Mouse (Mus musculus) embryo, embryonic 10 days (tissue): ENCODE results near the gene Gnat1.

Experiments used
- DNase-seq: peaks from one replicate; pipeline ENCODE4 v3.0.0-alpha.2; 2015; ENCODE audit warnings: low spot score

Gnat1 gene

DNA sequence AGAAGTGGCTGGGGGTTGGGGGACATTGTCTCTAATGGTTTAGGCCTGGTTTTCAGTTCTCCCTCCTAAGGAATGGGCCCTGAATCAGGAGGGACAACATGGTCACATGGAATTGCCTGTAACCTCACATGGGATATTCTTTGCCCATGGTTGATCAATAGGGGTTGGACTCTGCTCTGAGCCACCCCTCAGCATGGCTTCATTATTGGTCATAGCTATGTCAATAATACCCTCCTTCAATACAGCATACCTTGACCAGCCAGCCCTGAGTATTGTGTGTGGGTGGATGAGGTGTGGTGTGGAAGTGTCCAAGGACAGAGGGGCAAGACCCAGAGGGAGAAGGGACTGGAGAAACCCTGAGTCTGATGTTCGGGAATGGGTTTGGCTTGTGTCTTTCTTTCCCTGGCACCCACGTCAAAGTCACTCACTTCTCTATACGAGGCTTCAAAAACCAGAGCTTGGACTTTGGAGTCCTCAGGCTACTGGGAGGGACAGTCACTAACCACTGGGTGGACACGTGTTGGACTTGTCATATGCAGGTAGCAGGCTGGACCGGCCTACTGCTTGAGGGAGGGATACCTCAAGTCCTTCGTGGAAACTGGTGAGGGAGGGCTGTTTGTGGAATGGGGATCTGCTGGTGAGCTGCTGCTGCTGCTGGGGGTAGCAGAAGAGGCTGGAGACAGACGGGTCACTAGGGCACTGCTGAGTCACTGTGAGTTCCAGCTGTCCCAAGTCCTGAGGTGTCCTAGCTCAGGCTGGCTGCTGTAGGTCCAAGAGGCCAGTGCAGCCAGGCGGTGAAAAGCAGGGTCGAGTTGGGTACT lies 4.7 kb downstream of the Gnat1 start:
- DNase-seq = no peak

DNA sequence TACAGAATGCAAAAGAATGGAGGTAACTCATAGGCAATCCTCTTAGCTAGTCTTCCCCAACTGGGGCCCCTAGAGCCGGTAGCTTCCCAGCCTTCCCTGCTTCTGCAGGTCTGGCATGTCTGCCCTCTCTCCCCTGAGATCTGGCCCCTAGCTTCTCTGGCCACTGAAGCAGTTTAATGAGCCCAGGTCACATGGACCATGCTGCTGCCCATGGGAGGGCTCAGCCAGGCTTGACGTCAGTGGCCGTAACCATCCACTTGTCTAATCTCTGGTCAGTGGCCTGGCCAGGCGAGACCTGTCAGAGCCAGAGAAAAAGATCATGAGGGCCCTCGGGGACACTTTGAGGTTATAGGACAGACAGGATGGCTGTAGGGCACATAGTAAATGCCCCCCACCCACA lies 9.3 kb downstream of the Gnat1 start:
- no peak for DNase-seq

DNA sequence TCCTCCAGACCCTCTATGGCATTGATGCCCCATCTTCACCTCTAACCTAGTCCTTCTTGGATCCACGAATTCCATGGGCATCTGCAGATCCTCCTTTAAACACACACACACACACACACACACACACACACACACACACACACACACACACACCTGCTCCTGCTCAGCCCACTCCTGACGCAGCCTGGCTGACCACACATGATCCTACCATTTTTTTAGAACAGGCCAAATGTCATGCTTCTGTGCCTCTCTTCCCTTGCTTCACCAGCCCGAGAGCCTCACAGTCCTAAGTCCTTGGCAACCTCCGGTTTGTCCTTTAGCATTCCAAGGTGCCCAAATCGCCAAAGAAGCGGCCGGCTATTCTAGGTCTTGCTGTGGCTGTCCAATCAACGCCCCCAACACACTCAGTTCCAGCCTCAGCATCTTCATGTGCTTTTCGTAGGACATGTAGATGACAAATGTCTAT lies 10.0 kb downstream of the Gnat1 start, which contains the start of gene Slc38a3:
Gene Slc38a3 (minus strand): TSS at position 51 of the 466 bp plus-strand sequence.
- DNase-seq = no peak

DNA sequence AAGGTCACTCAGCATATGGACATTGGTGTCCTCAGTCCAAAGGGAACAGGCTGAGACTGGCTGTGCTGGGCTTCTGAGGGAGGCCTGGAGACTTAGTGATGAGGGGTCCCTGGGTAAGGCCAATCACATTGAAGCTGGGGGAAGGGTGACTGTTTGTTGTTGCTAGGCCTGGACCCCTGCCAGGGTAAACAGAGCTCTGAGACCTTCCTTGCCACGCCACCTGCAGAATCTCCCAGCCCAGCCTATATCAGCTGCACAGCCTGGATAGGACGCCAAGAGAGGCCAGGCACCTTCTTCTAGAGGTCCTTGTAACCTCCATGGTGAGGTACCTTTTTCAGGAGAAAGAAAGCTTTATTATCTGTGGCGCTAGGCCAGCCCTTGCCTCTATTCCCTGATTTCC lies 10.6 kb downstream of the Gnat1 start:
- no peak for DNase-seq

DNA sequence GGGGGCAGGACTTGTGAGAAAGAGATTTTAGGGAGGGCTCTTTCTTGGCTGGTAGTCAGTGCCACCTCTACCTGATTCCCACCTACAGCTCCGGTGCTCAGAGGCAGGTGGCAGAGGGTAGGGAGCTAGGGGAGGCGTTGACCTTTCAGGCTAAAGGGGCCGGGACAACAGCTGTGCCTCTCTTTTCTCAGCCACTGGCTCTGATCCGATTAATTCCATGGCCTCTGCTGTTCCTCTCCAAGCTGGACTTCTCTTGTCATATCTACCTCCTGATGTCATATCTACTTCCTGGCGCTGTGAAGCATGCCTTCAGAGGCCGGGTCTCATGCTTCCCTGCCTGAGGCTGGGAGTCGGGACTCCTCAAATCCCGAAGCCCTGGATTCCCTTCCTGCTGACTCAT lies 11.5 kb downstream of the Gnat1 start:
- no peak for DNase-seq

DNA sequence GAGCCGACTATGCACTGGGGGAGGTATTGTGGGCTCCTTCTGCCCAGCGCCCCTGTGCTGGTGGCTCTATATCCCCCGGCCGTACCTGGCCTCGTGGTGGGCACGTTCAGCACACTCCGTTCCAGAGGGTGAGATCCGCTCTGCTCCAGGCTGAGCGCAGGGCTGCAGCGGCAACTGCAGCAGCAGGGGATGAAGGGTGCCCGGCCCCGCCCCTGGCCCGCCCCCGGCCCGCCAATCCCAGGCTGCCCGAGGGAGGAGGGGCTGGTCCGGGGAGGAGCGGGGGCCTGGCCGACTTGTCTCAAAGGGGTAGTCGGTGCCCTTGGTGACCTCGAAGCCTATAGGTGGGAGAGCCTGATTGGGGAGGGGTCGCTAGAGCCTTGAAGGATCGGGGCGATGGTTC lies 12.3 kb downstream of the Gnat1 start:
- peak; percentile 85 for DNase-seq

DNA sequence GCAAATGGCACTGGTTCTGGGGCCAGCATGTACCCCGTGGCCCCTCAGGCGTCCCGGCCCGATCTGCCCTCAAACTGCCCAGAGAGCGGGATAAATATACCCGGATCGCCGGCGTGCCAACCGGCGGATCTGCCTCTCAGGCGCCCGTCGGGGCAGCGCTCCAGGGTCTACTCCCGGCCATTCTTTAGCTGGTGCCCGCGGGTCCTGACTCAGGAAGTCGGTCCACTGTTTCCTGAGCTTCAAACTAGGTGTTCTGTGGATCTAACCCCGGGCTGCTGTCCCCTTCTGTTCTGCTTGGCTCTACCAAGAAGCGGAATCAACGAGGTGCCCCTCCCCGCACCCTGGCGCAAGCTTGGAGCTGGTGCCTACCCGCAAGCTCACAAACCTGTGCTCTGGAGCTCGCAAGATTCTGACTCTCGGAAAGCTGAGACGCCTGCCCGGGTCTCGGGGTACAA lies 12.7 kb downstream of the Gnat1 start:
- DNase-seq = no peak

DNA sequence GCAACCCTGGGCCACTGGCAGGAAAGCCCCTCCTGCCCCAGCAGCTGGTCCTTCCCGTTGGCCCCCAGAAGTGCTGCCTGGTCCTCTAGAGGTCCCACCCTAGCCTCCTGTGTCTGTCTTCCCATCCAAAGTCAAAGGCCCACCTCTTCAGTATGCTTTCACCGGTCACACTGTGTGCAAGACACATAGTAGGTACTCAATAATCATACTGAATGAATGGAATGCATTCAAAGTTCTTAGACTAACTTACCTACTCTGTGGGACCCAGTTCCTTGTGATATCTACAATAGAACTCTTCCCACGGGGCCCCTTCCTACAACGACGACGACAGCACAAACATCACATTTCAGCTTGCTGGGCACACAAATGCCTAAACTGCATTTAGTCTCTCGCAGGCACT lies 14.2 kb downstream of the Gnat1 start:
- no peak for DNase-seq

DNA sequence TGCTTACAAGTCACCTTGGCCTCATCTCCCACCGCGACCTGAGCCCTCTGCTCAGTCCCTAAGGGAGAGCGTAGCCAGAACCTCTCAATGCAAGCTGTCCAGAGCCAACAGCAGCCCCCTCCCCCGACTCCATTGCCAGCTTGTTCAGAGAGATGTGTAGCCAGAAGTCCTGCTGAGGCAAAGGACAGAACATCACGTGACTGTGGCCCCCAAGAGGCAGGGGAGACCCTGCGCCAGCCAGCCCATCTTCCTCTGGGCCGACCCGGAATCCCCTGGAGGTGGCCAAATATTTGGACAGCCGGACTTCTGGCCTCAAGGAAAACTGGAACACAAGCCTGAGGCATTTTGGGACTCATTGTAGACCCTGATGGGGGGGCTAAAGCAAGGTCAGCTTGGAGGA lies 16.0 kb downstream of the Gnat1 start:
- no peak for DNase-seq

DNA sequence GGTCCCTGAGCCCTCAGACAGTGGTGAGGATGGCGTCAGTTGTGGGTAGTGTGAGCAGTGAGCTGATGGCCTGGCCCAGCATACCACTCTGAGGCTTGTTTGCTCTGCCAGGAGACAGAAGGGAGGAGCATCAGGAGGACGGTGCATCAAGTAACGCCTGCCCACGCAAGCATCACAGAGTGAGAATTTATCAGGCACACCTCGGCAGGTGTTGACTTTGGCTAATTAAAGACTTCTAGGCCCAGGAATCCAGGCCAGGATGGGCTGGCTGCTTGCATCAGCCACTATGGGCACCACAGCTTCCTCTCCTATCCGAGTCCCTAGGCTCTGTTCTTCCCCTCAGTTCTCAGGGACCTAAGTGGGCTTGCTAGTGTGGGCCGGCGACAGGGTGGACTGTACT lies 17.2 kb downstream of the Gnat1 start:
- no peak for DNase-seq

DNA sequence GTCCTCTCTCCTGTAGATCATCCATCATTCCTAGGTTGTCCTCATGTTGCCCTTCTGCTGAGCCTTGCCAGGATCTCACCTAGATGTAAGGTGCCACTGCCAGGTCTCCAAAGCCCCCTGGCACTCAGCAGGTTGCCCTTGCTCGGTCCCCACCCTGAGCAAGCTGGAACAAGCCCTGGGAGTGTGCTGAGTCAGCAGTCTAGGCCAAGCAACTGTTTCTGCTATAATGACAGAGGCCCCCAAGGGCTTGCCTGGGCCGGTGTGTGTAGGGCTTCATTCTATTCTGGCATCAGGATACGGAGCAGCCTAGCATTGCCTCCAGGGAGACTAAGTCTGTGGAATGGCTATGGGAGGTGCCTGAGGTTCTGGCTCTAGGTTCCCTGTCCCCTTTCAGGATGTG lies 18.7 kb downstream of the Gnat1 start:
- DNase-seq = no peak

DNA sequence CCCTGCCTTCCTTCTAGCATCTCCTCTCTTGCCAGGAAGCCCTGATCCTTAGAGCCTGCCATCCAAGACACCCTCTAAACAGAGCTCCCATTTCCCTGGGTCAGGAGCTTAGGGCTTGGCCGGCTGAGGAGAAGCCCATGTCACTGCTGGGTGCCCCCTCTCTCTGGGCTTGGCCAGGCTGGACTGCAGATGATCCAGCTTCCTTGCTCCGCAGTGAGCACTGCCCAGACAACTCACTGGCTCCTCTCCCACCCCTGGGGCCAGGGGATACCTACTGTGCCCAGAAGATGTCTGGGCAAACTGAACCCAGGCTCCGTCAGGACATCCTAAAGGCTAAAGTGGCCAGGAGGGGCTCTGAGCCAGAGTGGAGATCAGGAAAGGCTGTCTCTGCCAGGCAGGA lies 19.6 kb downstream of the Gnat1 start:
- no peak for DNase-seq

DNA sequence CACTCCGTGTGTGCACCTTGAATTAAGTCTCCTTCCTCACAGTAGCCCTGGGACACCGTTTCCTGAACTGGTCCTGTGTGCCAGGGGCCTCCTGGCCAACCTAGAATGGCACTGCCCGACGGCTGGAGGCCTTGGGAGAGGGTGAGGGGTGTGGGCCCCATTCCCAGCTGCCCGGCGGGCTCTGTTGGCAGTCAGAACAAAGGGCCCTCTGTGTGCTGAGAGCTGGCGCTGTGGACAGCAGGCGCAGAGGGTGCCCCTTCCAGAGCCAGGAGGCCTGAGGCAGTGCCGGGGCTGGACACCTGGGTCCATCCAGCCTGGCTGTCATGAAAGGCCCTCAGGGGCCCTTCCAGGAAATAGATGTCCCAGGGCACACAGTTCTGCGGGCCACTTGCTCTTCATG lies 20.0 kb downstream of the Gnat1 start:
- no peak for DNase-seq

DNA sequence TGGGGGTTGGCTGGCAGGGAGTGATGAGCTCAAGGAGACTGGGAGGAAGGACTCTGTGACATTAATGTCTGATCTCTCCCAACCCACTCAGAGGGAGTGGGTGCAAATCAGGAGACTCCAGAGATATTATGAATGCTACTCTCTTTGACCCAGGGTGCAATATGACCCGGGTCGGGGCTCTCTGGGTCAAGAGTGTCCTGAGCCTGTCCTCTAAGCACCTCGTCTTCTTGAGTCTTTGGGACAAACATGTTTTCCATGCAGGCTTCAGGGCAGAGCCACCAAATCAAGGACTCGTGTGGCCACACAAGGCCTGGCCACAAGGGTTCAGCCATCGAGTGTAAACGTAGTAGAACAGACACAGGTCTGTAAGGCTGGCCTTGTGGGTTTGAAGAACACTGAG lies 21.4 kb downstream of the Gnat1 start:
- no peak for DNase-seq

DNA sequence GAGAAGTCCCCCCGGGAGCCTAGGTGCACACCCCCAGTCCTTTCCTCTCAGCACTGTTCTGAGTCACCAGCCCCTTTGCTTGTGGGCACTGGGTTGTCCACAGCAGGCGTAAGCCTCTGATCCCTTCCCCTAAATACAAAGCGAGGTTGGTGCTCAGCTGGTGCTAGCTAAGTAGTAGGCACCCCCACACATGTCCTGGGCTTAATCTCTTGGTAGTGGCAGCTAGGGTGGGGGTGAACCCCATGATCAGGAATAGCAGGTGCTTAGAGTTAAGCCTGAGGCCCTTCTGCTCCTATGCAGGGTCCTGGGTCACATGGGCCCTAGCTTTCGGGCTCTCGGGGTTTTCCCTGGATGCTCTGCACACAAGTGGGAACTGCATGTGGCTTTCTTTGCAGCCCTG lies 22.4 kb downstream of the Gnat1 start:
- DNase-seq = no peak

DNA sequence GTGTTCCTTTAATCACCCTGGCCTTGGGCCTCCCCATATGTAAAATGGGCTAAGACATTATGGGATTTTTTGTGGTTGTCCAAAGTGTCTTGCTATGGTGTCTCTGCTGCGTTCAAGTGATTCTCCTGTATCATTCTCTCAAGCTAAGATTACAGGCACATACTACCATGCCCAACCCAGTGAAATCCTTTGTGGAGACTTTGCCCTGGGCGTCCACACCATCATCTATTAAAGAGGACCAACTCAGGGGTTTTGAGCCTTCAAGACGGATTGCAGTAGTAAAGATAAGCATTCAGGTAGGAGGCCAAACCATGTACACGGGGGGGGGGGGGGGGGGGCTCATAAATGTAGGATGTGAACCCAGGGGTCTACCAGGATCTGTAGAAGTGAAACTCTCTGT lies 24.9 kb downstream of the Gnat1 start:
- DNase-seq = no peak

DNA sequence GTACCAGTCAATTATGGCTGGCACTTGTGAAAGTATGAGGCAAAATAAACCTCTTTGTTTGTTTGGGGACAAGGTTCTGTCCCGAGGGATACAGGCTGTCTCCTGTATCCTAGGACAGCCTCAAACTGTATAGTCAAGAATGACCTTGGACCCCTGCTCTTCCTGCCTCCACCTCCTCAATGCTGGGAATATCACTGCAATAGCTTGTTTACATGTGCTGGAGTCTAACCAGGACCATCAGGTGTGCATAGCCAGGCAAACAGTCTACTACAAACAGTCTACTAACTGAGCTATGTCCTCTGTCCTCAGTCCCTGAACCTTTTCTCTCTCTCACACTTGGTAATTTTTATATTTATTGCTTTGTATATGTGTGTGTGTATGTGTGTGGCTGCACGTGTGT lies 26.0 kb downstream of the Gnat1 start:
- no peak for DNase-seq

DNA sequence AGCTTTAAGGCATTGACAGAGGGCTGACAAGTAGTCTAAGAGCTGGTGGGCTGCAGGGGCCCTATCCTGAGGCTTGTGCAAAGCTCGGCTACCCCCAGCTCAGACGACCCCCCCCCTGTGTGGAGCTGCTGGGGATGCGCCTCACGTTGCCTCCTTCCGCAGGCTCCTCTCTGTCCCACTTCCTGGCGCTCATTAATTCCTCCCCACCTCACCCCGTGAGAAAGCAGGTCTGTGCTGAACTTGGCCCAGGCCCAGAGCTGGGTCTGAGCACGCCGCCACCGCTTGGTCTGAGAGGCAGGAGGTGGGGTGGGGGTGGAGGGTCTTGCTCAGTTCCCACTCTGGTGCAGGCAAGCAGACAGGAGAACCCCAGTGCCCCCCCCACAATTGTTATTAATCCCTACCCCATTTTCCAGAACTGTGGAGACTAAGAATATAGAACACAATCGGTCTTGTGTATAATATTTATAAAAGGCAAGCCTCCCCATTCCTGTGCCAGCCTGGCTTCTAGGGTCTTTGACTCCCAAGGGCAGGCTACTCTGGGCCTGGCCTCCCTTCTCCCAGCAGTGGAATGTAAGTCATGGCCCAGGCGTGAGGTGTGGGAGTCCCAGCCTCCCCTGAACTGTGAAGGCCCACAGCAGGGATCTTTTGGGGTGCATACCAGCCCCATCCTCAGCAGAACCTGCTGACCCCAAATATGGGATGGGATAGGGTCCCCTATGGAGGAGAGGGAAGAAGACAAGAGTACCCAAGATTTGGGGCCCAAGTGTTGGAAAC lies 28.6 kb downstream of the Gnat1 start:
- no peak for DNase-seq

DNA sequence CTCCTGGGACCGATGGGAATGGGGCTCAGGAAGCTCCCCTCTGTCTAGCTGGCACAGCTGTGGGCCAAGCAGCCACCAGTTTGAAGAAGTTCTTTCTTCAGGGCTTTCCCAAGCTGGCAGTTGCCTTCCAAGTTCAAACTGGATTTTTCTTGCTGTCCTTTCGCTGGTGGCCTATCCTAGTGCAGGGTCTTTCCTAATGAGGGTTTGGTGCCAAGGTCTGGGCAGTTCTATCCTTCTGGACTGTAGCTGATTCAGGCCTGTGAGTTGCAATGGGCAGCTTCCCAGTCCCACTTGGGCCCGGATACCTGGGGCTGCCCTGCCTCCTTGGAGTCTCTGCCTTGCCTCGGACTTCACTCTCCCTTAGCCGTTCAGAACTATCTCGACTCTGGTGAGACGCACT lies 29.3 kb downstream of the Gnat1 start:
- no peak for DNase-seq

DNA sequence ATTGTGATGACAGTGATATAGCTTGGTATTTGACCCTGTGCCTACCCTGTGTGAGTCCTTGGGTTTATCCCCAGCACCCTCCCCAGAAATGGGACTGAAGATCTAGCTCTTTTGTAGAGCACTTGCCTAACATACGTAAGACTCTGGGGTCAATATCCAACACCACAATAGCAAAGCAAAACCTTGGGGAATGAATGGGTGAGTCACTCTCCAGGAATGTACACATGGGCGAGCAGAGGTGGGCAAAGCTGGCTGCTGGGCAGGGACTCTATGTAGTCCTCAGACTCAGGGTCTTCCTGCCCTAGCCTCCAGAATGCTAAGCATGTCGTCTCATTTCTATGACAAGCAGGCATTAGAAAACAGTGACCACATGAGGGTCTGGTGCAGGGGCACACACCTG lies 30.7 kb downstream of the Gnat1 start:
- no peak for DNase-seq

DNA sequence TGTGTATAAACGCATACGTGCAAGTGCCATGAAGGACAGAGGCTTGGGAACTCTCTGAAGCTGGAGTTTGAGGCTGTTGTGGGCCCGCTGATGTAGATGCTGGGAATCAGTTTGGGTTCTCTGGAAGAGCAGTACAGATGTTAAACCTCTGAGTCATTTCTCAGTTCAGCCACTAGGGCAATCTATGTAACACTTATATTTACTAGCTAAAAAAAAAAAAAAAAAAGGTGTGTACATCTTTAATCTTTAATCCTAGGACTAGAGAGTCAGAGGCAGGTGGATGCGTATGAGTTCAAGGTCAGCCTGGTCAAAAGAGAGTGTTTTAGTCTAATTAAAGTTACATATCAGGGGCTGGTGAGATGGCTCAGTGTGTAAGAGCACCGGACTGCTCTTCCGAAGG lies 32.5 kb downstream of the Gnat1 start:
- no peak for DNase-seq

DNA sequence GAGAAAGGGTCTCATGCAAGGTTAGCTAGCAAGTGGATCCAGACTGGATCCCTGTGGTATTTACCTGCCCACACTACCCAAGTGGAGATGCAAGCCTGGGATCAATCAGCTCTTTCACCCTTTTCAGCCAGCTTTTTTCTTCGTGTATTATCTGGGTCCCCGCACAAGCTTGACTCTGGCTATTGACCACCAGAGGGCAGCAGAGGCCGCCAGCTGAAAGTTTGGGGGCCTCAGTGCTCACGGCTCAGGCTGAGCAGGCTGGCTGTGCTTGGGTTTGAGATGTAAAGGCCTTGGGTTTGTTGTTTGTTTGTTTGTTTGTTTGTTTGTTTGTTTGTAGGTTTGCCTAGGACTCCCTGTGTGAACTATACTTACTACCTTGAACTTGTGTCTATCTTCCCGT lies 33.9 kb downstream of the Gnat1 start:
- DNase-seq = peak; percentile 90

DNA sequence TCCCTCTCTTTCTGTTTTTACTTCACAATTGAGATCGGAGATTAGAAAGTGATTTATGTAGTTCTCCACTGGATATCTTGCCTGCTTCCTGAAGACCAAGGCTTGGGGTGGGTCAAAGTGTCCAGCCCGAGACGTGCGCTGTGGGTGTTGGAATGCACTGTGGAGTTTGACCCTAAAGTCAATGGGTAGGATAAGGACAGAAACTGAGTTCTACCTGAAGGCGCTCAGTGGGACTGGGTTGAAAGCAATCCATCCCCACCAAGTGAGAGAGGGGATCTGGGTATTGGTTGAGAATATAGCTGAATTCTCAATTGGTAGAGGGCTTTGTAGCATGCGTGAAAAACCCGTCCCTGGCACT lies 34.4 kb downstream of the Gnat1 start:
- no peak for DNase-seq
